Mouse (Mus musculus) kidney, embryonic 15.5 days (tissue): ENCODE results near the gene Dnajc1. TPM values are rescaled to one million over a fixed set of nuclear protein-coding genes. Genes with fewer than 3 reads are reported as not detected.

Experiments used
- ATAC-seq: fragments of 200-750 bp; cut with Nextera tagmentation; replicated peaks from 2 replicates; pipeline ENCODE4 v1.8.0; 2017; ENCODE audit warnings: moderate TSS enrichment; ENCODE audit not compliant: low FRiP score
- H3K27ac ChIP-seq: fragments of 300-500 bp; sonication (generic); 2 replicates; pipeline ENCODE4 v1.5.1; 2015; ENCODE audit warnings: mild to moderate bottlenecking, inconsistent platforms
- H3K27me3 ChIP-seq: fragments of 300-500 bp; sonication (generic); 2 replicates; pipeline ENCODE4 v1.6.1; 2015; ENCODE audit warnings: inconsistent platforms
- H3K36me3 ChIP-seq: fragments of 300-500 bp; sonication (generic); 2 replicates; pipeline ENCODE4 v1.6.1; 2015; ENCODE audit warnings: inconsistent platforms
- H3K4me1 ChIP-seq: fragments of 300-500 bp; sonication (generic); 2 replicates; pipeline ENCODE4 v1.6.1; 2015; ENCODE audit warnings: inconsistent platforms
- H3K4me2 ChIP-seq: fragments of 300-500 bp; sonication (generic); 2 replicates; pipeline ENCODE4 v1.6.1; 2015; ENCODE audit warnings: moderate library complexity, mild to moderate bottlenecking, inconsistent platforms
- H3K4me3 ChIP-seq: fragments of 300-500 bp; sonication (generic); replicated peaks from 2 replicates; pipeline ENCODE4 v1.5.1; 2015; ENCODE audit warnings: mild to moderate bottlenecking, inconsistent platforms
- H3K9ac ChIP-seq: fragments of 300-500 bp; sonication (generic); 2 replicates; pipeline ENCODE4 v1.6.1; 2015; ENCODE audit warnings: mild to moderate bottlenecking, inconsistent platforms
- H3K9me3 ChIP-seq: fragments of 300-500 bp; sonication (generic); replicated peaks from 2 replicates; pipeline ENCODE4 v1.6.1; 2016; ENCODE audit warnings: inconsistent platforms
- WGBS: fragments of 180-500 bp; shearing (Covaris S2); methylation state at CpG from one replicate; pipeline ENCODE4 v1.1.7; 2015; ENCODE audit warnings: mixed read lengths; 5-methylcytosine and 5-hydroxymethylcytosine counted together
- polyA plus RNA-seq: library from polyadenylated mRNA; unstranded; fragments of >200 nt; fragmentation: Nextera tagmentation; extraction: Ambion mirVana; gene quantifications from 2 replicates; pipeline ENCODE4 v1.2.1, GENCODE M21; 2015

Gene Dnajc1
- polyA plus RNA-seq, 1 experiment from 2014 or later: 37.6 TPM

- Histone ChIP-seq H3K4me2 (no peak overlapping the region), H3K36me3 (peaks cover 77% of the 10 kb centered on the region), H3K9ac (no peak overlapping the region), H3K4me1 (no peaks in the 10 kb centered on the region), H3K27ac (no peak overlapping the region), H3K4me3 (no peak overlapping the region), H3K9me3 (no peaks in the 10 kb centered on the region), H3K27me3 (no peaks in the 10 kb centered on the region)
- ATAC-seq: no peak
- 90% methylated on average over 3 of the region's 3 CpGs for WGBS
These were observed 211.0 kb downstream of the Dnajc1 start for GRCm38 (mm10) chr2:18181631-18182030.

DNA sequence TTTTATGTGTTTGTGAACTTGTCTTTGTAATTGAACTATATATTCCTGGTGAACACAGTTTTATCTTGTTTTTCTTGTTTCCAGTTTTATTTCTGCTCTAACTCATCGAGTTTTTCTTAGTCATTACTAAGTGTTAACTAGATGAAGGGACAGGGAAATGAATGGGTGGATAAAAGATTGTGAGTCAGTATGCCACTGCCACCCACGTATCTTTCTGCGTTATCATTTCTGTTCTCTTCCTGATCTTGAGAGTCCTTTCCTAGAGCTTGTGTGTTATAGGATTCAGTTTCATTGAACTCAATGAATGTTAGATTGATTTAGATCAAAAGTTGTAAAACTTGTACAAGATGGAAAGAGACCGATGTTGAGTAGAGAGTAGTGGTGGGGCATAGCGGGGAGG, 212.3 kb downstream of the Dnajc1 start:
- no peaks in the 10 kb centered on the region for H3K9me3 ChIP-seq
- H3K4me3 ChIP-seq: no peak overlapping the region
- no peaks in the 10 kb centered on the region for H3K4me1 ChIP-seq
- WGBS: 92% methylated on average over 5 of the region's 5 CpGs
- no peak overlapping the region for H3K9ac ChIP-seq
- H3K27ac ChIP-seq: no peak overlapping the region
- H3K27me3 ChIP-seq: no peaks in the 10 kb centered on the region
- no peak overlapping the region for H3K4me2 ChIP-seq
- no peak for ATAC-seq
- peaks cover 73% of the 10 kb centered on the region for H3K36me3 ChIP-seq

- 90% methylated on average over 3 of the region's 3 CpGs for WGBS
- no peaks in the 10 kb centered on the region for H3K27me3 ChIP-seq
- no peak overlapping the region for H3K4me3 ChIP-seq
- H3K4me1 ChIP-seq: no peaks in the 10 kb centered on the region
- H3K9ac ChIP-seq: no peak overlapping the region
- H3K27ac ChIP-seq: no peak overlapping the region
- ATAC-seq: no peak
- H3K9me3 ChIP-seq: no peaks in the 10 kb centered on the region
- no peak overlapping the region for H3K4me2 ChIP-seq
- peaks cover 62% of the 10 kb centered on the region for H3K36me3 ChIP-seq
These were observed 216.4 kb downstream of the Dnajc1 start for GRCm38 (mm10) chr2:18176235-18176634.

GRCm38 (mm10) chr2:18175234-18175633, 217.4 kb downstream of the Dnajc1 start:
- Histone ChIP-seq H3K4me2 (no peak overlapping the region), H3K27ac (no peak overlapping the region), H3K4me1 (no peaks in the 10 kb centered on the region), H3K9me3 (no peaks in the 10 kb centered on the region), H3K9ac (no peak overlapping the region), H3K27me3 (no peaks in the 10 kb centered on the region), H3K36me3 (peaks cover 56% of the 10 kb centered on the region), H3K4me3 (no peak overlapping the region)
- no peak for ATAC-seq
- 58% methylated on average over 1 of the region's 1 CpGs for WGBS

DNA sequence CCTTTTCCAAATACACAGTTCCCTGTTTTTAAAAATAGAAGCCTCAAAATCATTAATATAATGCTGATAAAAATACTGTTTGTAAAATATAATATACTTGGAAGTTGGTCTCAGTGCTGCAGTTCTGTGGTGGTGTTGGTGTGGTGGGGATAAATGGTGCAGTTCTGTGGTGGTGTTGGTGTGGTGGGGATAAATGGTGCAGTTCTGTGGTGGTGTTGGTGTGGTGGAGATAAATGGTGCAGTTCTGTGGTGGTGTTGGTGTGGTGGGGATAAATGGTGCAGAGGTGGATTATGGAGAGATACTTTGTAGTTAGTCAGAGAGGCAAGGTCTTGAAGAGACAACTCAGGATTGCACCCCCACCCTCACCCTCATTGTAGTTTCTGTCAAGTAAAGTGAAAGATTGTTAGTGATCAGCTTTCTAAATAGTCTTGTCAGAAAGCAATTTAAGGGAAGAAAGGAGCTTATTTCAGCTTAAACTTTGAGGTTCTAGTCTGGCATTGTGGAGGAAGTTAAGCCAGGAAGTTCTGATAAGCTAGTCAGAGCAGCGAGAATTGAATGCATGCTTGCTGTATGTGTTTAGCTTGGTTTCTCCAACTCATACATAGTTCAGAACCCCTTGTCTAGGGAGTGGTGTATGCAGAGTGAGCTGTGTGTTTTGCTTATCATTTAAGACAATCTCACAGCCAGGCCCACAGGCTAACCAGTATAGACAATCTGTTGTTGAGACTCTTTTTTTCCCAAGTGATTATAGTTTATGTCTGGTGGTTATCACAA, 223.3 kb downstream of the Dnajc1 start:
- no peak overlapping the region for H3K9ac ChIP-seq
- no peak overlapping the region for H3K4me3 ChIP-seq
- no peaks in the 10 kb centered on the region for H3K27me3 ChIP-seq
- H3K9me3 ChIP-seq: no peaks in the 10 kb centered on the region
- H3K4me1 ChIP-seq: no peaks in the 10 kb centered on the region
- peaks cover 34% of the 10 kb centered on the region for H3K36me3 ChIP-seq
- 66% methylated on average over 1 of the region's 1 CpGs for WGBS
- no peak overlapping the region for H3K4me2 ChIP-seq
- no peak for ATAC-seq
- H3K27ac ChIP-seq: no peak overlapping the region

DNA sequence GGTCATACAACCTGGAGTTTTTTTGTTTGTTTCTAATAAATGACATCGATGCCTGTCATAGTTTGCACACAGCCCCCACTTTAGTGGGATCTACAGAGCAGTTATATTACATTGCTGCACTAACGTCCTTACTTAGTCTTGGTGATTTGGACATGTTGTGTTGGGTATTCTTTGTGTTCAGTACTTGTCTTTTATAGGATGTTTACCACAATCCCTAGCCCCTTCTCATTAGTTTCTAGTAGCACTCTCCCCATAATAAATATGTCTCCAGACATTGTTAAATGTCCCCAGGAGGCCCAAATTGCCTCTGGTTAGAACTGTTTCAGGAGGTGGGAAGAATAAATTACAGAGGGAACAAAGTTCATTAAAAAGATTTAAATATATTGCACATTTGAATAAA, 227.1 kb downstream of the Dnajc1 start:
- Histone ChIP-seq H3K36me3 (peaks cover 32% of the 10 kb centered on the region), H3K4me2 (no peak overlapping the region), H3K9ac (no peak overlapping the region), H3K27ac (no peak overlapping the region), H3K4me3 (no peak overlapping the region), H3K4me1 (no peaks in the 10 kb centered on the region), H3K27me3 (no peaks in the 10 kb centered on the region), H3K9me3 (no peaks in the 10 kb centered on the region)
- ATAC-seq: no peak
- WGBS: 76% methylated on average over 2 of the region's 2 CpGs

DNA sequence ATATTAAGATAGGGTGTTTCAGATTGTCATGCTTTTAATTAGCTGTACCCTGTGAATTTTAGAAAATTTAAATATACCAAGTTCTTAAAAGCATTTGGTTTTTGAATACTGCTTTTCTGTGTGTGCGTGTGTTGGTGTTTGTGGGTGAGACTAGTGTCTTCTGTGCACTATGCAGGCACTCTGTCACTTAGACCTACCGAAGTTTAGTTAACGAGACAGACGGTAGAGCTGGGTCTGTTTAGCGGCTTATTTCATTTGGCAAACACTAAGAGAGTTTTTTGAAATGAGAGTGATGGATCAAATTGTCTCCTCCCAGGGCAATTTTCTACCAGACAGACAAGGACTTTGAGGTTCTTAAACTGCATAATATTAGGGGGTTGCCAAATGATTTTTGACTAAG, 231.6 kb downstream of the Dnajc1 start:
- Histone ChIP-seq H3K4me2 (no peak overlapping the region), H3K27ac (no peak overlapping the region), H3K9ac (no peak overlapping the region), H3K36me3 (peaks cover 44% of the 10 kb centered on the region), H3K27me3 (no peaks in the 10 kb centered on the region), H3K9me3 (no peaks in the 10 kb centered on the region), H3K4me3 (no peak overlapping the region), H3K4me1 (no peaks in the 10 kb centered on the region)
- ATAC-seq: no peak
- WGBS: 87% methylated on average over 5 of the region's 5 CpGs

GRCm38 (mm10) chr2:18159426-18159825, 233.2 kb downstream of the Dnajc1 start:
- Histone ChIP-seq H3K9ac (no peak overlapping the region), H3K36me3 (peaks cover 56% of the 10 kb centered on the region), H3K9me3 (no peaks in the 10 kb centered on the region), H3K4me2 (no peak overlapping the region), H3K4me3 (no peak overlapping the region), H3K27ac (no peak overlapping the region), H3K27me3 (no peaks in the 10 kb centered on the region), H3K4me1 (no peaks in the 10 kb centered on the region)
- whole genome bisulfite sequencing: 69% methylated on average over 3 of the region's 3 CpGs
- ATAC-seq: no peak

GRCm38 (mm10) chr2:18156131-18156530, 236.5 kb downstream of the Dnajc1 start:
- H3K4me1 ChIP-seq: no peaks in the 10 kb centered on the region
- 95% methylated on average over 3 of the region's 3 CpGs for WGBS
- H3K36me3 ChIP-seq: peaks cover 55% of the 10 kb centered on the region
- no peak overlapping the region for H3K9ac ChIP-seq
- H3K4me2 ChIP-seq: no peak overlapping the region
- no peak for ATAC-seq
- H3K9me3 ChIP-seq: no peaks in the 10 kb centered on the region
- no peaks in the 10 kb centered on the region for H3K27me3 ChIP-seq
- no peak overlapping the region for H3K27ac ChIP-seq
- no peak overlapping the region for H3K4me3 ChIP-seq
